Comparison of ENCODE assay signal across 30 mouse cellular contexts in the genomic region with DNA sequence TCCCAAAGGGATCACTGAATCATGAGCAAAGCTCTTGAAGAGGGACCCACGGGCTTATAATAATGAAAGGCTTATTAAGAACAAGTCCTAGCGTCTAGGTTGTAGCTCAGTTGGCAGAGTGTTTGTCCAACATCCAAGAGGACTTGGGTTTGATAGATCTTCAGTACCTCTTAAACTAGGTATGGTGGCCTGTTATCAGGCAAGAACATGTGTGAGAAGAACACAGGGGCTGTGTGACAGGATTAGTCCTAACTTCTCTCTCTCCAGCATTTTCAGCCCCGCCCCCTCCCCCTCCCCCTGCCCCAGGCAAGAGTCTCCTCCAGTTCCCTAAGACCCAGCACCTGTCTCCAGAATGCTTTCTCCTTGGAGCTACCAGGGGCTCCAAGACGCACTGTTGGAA. TPM values are rescaled to one million over a fixed set of nuclear protein-coding genes. Genes with fewer than 3 reads are reported as not detected.
A peak's percentile ranks its signal among the peaks of the same experiment; 100 is the strongest.
DNase-seq lines count a peak whose midpoint lies in the region; ATAC-seq and TF ChIP-seq lines count a peak whose summit lies in the region.
"Had no signal": no experiment of that assay in that cellular context is flagged by ENCODE, and none has a peak within 500 bp of the region (broad histone marks: within the 10 kb centered on the region; RNA-seq: fewer than 3 reads in every experiment).

No protein-coding gene starts in this region.

- peaks cover 43% of the 10 kb centered on the region for H3K4me1 ChIP-seq in heart, adult 2 months (ENCODE audit: control insufficient read depth, insufficient read depth, low read length)
- H3K4me1 ChIP-seq in CH12.LX (ENCODE audit: control insufficient read depth in 1 of 2, insufficient read depth in 2 of 2): peaks cover 50 to 77% of the 10 kb centered on the region in 2 experiments
- H3K4me1 ChIP-seq in liver, embryonic 14.5 days (replicated peaks; ENCODE audit: control insufficient read depth in 2 of 2, insufficient read depth in 2 of 2, low read length in 1 of 2): peaks cover 38 to 66% of the 10 kb centered on the region in 2 experiments
- H3K4me1 ChIP-seq in kidney, adult 2 months (ENCODE audit: control insufficient read depth, insufficient read depth, low read length): no peaks in the 10 kb centered on the region
- H3K4me1 ChIP-seq in midbrain, embryonic 10.5 days: peaks cover 13% of the 10 kb centered on the region

- no peak for TF ChIP-seq POLR2A in heart, adult 2 months (IDR thresholded peaks at IDR 0.05; ENCODE audit: insufficient read depth, low read depth, low read length)
- TF ChIP-seq POLR2A in CH12.LX (IDR thresholded peaks at IDR 0.05; ENCODE audit: low read depth, low read length): no peak
- TF ChIP-seq POLR2A in kidney, adult 2 months (IDR thresholded peaks at IDR 0.05; ENCODE audit: low read depth, low read length): no peak

- H3K36me3 ChIP-seq in heart, adult 2 months (ENCODE audit: control insufficient read depth, insufficient read depth, low read length): peaks cover 2% of the 10 kb centered on the region
- H3K36me3 ChIP-seq in CH12.LX (replicated peaks in 1 of 2; ENCODE audit: control insufficient read depth in 1 of 2, insufficient read depth in 1 of 2, low read length in 1 of 2): peaks cover 0 to 16% of the 10 kb centered on the region in 2 experiments
- H3K36me3 ChIP-seq in liver, embryonic 14.5 days (replicated peaks; ENCODE audit: control insufficient read depth, insufficient read depth, low read depth): no peaks in the 10 kb centered on the region; the same call in 1 of the 2 replicates
- no peaks in the 10 kb centered on the region for H3K36me3 ChIP-seq in kidney, adult 2 months (ENCODE audit: control insufficient read depth, insufficient read depth, low read length)
- no peaks in the 10 kb centered on the region for H3K36me3 ChIP-seq in midbrain, embryonic 10.5 days
- H3K36me3 ChIP-seq: embryonic facial prominence, embryonic 13.5 days; hindbrain, embryonic 10.5 days; limb, embryonic 15.5 days; midbrain, embryonic 12.5 days; neural tube, embryonic 13.5 days had no signal

- peak; percentile 88 for DNase-seq in heart, adult 11 months
- DNase-seq in heart, adult 2 months: no peak
- no peak for DNase-seq in CH12.LX (ENCODE audit: extremely low read depth)
- DNase-seq in c-Kit-positive CD71-positive TER-119-negative erythroid progenitor cells, embryonic 14.5 days (ENCODE audit: low read depth): peak; percentile 43
- peak in 2 of 3 experiments; percentile 40 to 41 for DNase-seq in liver, embryonic 14.5 days (ENCODE audit: low read depth in 3 of 3, low spot score in 3 of 3)
- DNase-seq in kidney, adult 2 months: no peak
- no peak for DNase-seq in midbrain, embryonic 10.5 days (ENCODE audit: low spot score)
- DNase-seq: cerebellum, postnatal 10 days; gastrocnemius, adult 2 months; layer of hippocampus, postnatal 36 days; lung, postnatal 14 days; right cerebral cortex, adult 18-20 months; thymus, adult 18-20 months had no signal

- H3K9me3 ChIP-seq in CH12.LX (replicated peaks; ENCODE audit: low read length): no peaks in the 10 kb centered on the region
- H3K9me3 ChIP-seq in liver, embryonic 14.5 days (ENCODE audit: control insufficient read depth, low read length): no peaks in the 10 kb centered on the region
- H3K9me3 ChIP-seq in midbrain, embryonic 10.5 days (replicated peaks): no peaks in the 10 kb centered on the region
- H3K9me3 ChIP-seq: embryonic facial prominence, embryonic 13.5 days; G1E; hindbrain, embryonic 10.5 days; limb, embryonic 15.5 days; midbrain, embryonic 12.5 days; neural tube, embryonic 13.5 days had no signal

- intact Hi-C loops in heart, adult 2 months (cut with DNase I): no loop called here

- ATAC-seq in liver, embryonic 14.5 days (ENCODE audit: insufficient read depth): peak; percentile 81
- no peak for ATAC-seq in activated CD4-positive, CD25-positive, alpha-beta regulatory T cell, adult 4 months
- ATAC-seq: CD4-positive, CD25-positive, alpha-beta regulatory T cell, adult 4 months; hindbrain, postnatal 0 days; intestine, postnatal 0 days had no signal

- dilution Hi-C loops in CH12.LX (cut with MboI; ENCODE audit: extremely low pct_ligation_motif_present, extremely low pct_unique_long_range_greater_than_20kb, low sequenced_read_pairs): no loop called here

- WGBS in heart, adult 2 months: 83% methylated on average over 4 of the region's 4 CpGs
- 37% methylated on average over 4 of the region's 4 CpGs for WGBS in liver, embryonic 14.5 days (ENCODE audit: insufficient replicate concordance)
- 79% methylated on average over 4 of the region's 4 CpGs for WGBS in kidney, adult 2 months
- WGBS in midbrain, embryonic 10.5 days: 82% methylated on average over 4 of the region's 4 CpGs

- no peak for TF ChIP-seq RAD21 in CH12.LX (IDR thresholded peaks at IDR 0.05; ENCODE audit: low read depth, low read length)

- peaks cover 3% of the 10 kb centered on the region; the same call in 1 of the 2 replicates for H3K79me2 ChIP-seq in heart, adult 2 months (replicated peaks; ENCODE audit: control insufficient read depth, insufficient read depth, low read length)
- peaks cover 63% of the 10 kb centered on the region for H3K79me2 ChIP-seq in CH12.LX (replicated peaks; ENCODE audit: control insufficient read depth, extremely low read depth, insufficient read depth, poor library complexity, severe bottlenecking)

- TF ChIP-seq CTCF in heart, adult 2 months (IDR thresholded peaks at IDR 0.05): no peak
- TF ChIP-seq CTCF in CH12.LX (conservative IDR thresholded peaks at IDR 0.05 in 1 of 2, IDR thresholded peaks at IDR 0.05 in 1 of 2; ENCODE audit: low read depth in 2 of 2, low read length in 2 of 2): no peak
- no peak for TF ChIP-seq CTCF in liver, embryonic 14.5 days (IDR thresholded peaks at IDR 0.05; ENCODE audit: low read depth)
- TF ChIP-seq CTCF in kidney, adult 2 months (conservative IDR thresholded peaks at IDR 0.05; ENCODE audit: insufficient read depth, insufficient read length, low read depth, low read length): no peak

- H3K4me2 ChIP-seq in CH12.LX (ENCODE audit: insufficient read depth, low read depth, poor library complexity, severe bottlenecking): peak overlapping the region; percentile 23
- H3K4me2 ChIP-seq in liver, embryonic 14.5 days (ENCODE audit: low read depth): peak overlapping the region; percentile 46
- H3K4me2 ChIP-seq: embryonic facial prominence, embryonic 13.5 days; limb, embryonic 15.5 days; midbrain, embryonic 12.5 days; neural tube, embryonic 13.5 days had no signal

- no peak overlapping the region for H3K9ac ChIP-seq in heart, adult 2 months (ENCODE audit: low read depth, low read length)
- H3K9ac ChIP-seq in CH12.LX (ENCODE audit: insufficient read depth, low read depth): no peak overlapping the region
- peak overlapping the region; percentile 23; the same call in 1 of the 2 replicates for H3K9ac ChIP-seq in liver, embryonic 14.5 days (replicated peaks)
- H3K9ac ChIP-seq: embryonic facial prominence, embryonic 13.5 days; limb, embryonic 15.5 days; midbrain, embryonic 12.5 days; neural tube, embryonic 13.5 days had no signal

- no peak for TF ChIP-seq EP300 in heart, adult 2 months (IDR thresholded peaks at IDR 0.05; ENCODE audit: insufficient read depth, low read depth, low read length)
- TF ChIP-seq EP300 in CH12.LX (IDR thresholded peaks at IDR 0.05; ENCODE audit: low read length): no peak
- peak; percentile 58; the same call in 1 of the 2 replicates for TF ChIP-seq EP300 in liver, embryonic 14.5 days (IDR thresholded peaks at IDR 0.05; ENCODE audit: low read depth)

- no peaks in the 10 kb centered on the region for H3K27me3 ChIP-seq in heart, adult 2 months (ENCODE audit: control insufficient read depth, insufficient read depth, low read length)
- H3K27me3 ChIP-seq in CH12.LX (replicated peaks): no peaks in the 10 kb centered on the region
- H3K27me3 ChIP-seq in liver, embryonic 14.5 days (ENCODE audit: control insufficient read depth, insufficient read depth, low read length): no peaks in the 10 kb centered on the region
- no peaks in the 10 kb centered on the region for H3K27me3 ChIP-seq in kidney, adult 2 months (replicated peaks; ENCODE audit: control insufficient read depth, insufficient read depth, low read length)
- no peaks in the 10 kb centered on the region for H3K27me3 ChIP-seq in midbrain, embryonic 10.5 days (ENCODE audit: low read depth, poor library complexity, severe bottlenecking)
- H3K27me3 ChIP-seq: embryonic facial prominence, embryonic 13.5 days; limb, embryonic 15.5 days; midbrain, embryonic 12.5 days; neural tube, embryonic 13.5 days had no signal

- no peak overlapping the region; the same call in 1 of the 2 replicates for H3K27ac ChIP-seq in heart, adult 2 months
- no peak overlapping the region for H3K27ac ChIP-seq in CH12.LX (ENCODE audit: insufficient read depth, low read depth)
- peak overlapping the region; percentile 33 for H3K27ac ChIP-seq in liver, embryonic 14.5 days
- no peak overlapping the region for H3K27ac ChIP-seq in kidney, adult 2 months (ENCODE audit: insufficient read depth, low read depth, low read length)
- no peak overlapping the region for H3K27ac ChIP-seq in midbrain, embryonic 10.5 days (replicated peaks)
- H3K27ac ChIP-seq: embryonic facial prominence, embryonic 13.5 days; hindbrain, embryonic 10.5 days; hindbrain, postnatal 0 days; layer of hippocampus, adult 2 months; limb, embryonic 15.5 days; midbrain, embryonic 12.5 days; neural tube, embryonic 13.5 days had no signal

- in situ Hi-C loops in CH12.LX (cut with MboI; ENCODE audit: low pct_ligation_motif_present, low pct_unique_long_range_greater_than_20kb, low sequenced_read_pairs): no loop called here

- H3K4me3 ChIP-seq in heart, adult 2 months: no peak overlapping the region
- H3K4me3 ChIP-seq in CH12.LX (replicated peaks in 1 of 3; ENCODE audit: low read depth in 2 of 3, low read length in 2 of 3, poor library complexity in 1 of 3): no peak overlapping the region
- H3K4me3 ChIP-seq in liver, embryonic 14.5 days (ENCODE audit: insufficient read depth in 1 of 2, low read depth in 2 of 2, low read length in 2 of 2): no peak overlapping the region
- no peak overlapping the region for H3K4me3 ChIP-seq in kidney, adult 2 months (ENCODE audit: insufficient read depth, low read depth, low read length)
- no peak overlapping the region for H3K4me3 ChIP-seq in midbrain, embryonic 10.5 days
- H3K4me3 ChIP-seq: embryonic facial prominence, embryonic 13.5 days; gastrocnemius, adult 2 months; hindbrain, embryonic 10.5 days; layer of hippocampus, adult 2 months; limb, embryonic 15.5 days; midbrain, embryonic 12.5 days; neural tube, embryonic 13.5 days had no signal

RNA-seq across cellular contexts. Expression of gene Ggta1, which starts 12.2 kb away (rescaled TPM):
- total RNA-seq in heart, adult 2 months (2021): 10 to 100 TPM; 15.4 to 15.5 TPM
- polyA plus RNA-seq in heart, adult 2 months (2012; rRNA removed): 8.6 and 16.0 TPM in 2 replicates
- total RNA-seq in CH12.LX (2012; rRNA removed): 55.8 and 67.2 TPM in 2 replicates
- 46.9 and 52.0 TPM in 2 replicates for total RNA-seq in CH12.LX (2014; rRNA removed)
- polyA plus RNA-seq in CH12.LX (2012; ENCODE audit: insufficient read length, low read depth): 38.4 and 40.5 TPM in 2 replicates
- polyA plus RNA-seq in liver, embryonic 14.5 days (2012; rRNA removed): 4.4 and 6.3 TPM in 2 replicates
- polyA plus RNA-seq in liver, embryonic 14.5 days (2014; fragmentation: Nextera tagmentation; extraction: Ambion mirVana): 7.0 and 7.6 TPM in 2 replicates
- 4.6 and 6.1 TPM in 2 replicates for polyA plus RNA-seq in kidney, adult 2 months (2012; rRNA removed)
- 5.0 and 6.0 TPM in 2 replicates for polyA plus RNA-seq in midbrain, embryonic 10.5 days (2016; fragmentation: Nextera tagmentation; extraction: Ambion mirVana)
- polyA plus RNA-seq in activated CD4-positive, CD25-positive, alpha-beta regulatory T cell, adult 4 months (2017; shearing (Covaris generic)): 10 to 100 TPM; 19.3 to 23.3 TPM

RNA-seq across cellular contexts. Expression of gene 4930402F06Rik, which starts 53.9 kb away (rescaled TPM):
- total RNA-seq in heart, adult 2 months (2021): not detected
- not detected in 2 replicates for polyA plus RNA-seq in heart, adult 2 months (2012; rRNA removed)
- total RNA-seq in CH12.LX (2012; rRNA removed) (not detected in 2 replicates), CH12.LX (2014; rRNA removed) (not detected in 2 replicates)
- polyA plus RNA-seq in CH12.LX (2012; ENCODE audit: insufficient read length, low read depth): not detected in 2 replicates
- polyA plus RNA-seq in liver, embryonic 14.5 days (2012; rRNA removed): not detected in 2 replicates
- polyA plus RNA-seq in liver, embryonic 14.5 days (2014; fragmentation: Nextera tagmentation; extraction: Ambion mirVana): not detected in 2 replicates
- not detected in 2 replicates for polyA plus RNA-seq in kidney, adult 2 months (2012; rRNA removed)
- not detected in 2 replicates for polyA plus RNA-seq in midbrain, embryonic 10.5 days (2016; fragmentation: Nextera tagmentation; extraction: Ambion mirVana)
- polyA plus RNA-seq in activated CD4-positive, CD25-positive, alpha-beta regulatory T cell, adult 4 months (2017; shearing (Covaris generic)): not detected
- total RNA-seq: adrenal gland, adult 18-20 months; adrenal gland, postnatal 4 days; G1E; gastrocnemius, adult 2 months; granulocyte monocyte progenitor cell, adult 5-6 weeks; hindbrain, postnatal 0 days; layer of hippocampus, adult 2 months; layer of hippocampus, postnatal 36 days; left cerebral cortex, postnatal 25 days had no signal
- polyA plus RNA-seq: CD4-positive, CD25-positive, alpha-beta regulatory T cell, adult 4 months; embryonic facial prominence, embryonic 13.5 days; G1E; heart, embryonic 14.5 days; hindbrain, embryonic 10.5 days; hindbrain, postnatal 0 days; intestine, postnatal 0 days; kidney, embryonic 16.5 days; limb, embryonic 15.5 days; midbrain, embryonic 12.5 days; neural tube, embryonic 13.5 days had no signal

Comparison
In these comparisons a context has a peak if more than half of its experiments do, and no peak if none do; other contexts are left out.
1. DNase-seq: peak in heart, adult 11 months (single experiment), c-Kit-positive CD71-positive TER-119-negative erythroid progenitor cells, embryonic 14.5 days (single experiment) and liver, embryonic 14.5 days (2 of 3); none in heart, adult 2 months (0 of 2), CH12.LX (single experiment), kidney, adult 2 months (single experiment) and midbrain, embryonic 10.5 days (single experiment).